Mouse (Mus musculus): ENCODE measurements around the gene Slco3a1. TPM values are rescaled to one million over a fixed set of nuclear protein-coding genes. Genes with fewer than 3 reads are reported as not detected.

Gene Slco3a1
- polyA plus RNA-seq, 1 experiment from 2014 or later = 10.4 TPM

- WGBS = 63% methylated on average over 2 of the region's 2 CpGs
Observed at GRCm38 (mm10) chr7:74451047-74451446, 103.5 kb downstream of the Slco3a1 start.

GRCm38 (mm10) chr7:74449802-74450201 lies 104.8 kb downstream of the Slco3a1 start:
- H3K4me3 ChIP-seq (ENCODE audit: low read depth, low read length) = no peak overlapping the region

More at GRCm38 (mm10) chr7:74451047-74451446, 103.5 kb downstream of the Slco3a1 start:
- no peak overlapping the region for H3K27ac ChIP-seq (ENCODE audit: low read depth, low read length)
- ATAC-seq (ENCODE audit: low FRiP score) (no peak), DNase-seq (ENCODE audit: low spot score) (no peak)
- no peak overlapping the region for H3K4me3 ChIP-seq (ENCODE audit: low read depth, low read length)
- H3K9me3 ChIP-seq (ENCODE audit: control insufficient read depth, low read length) = no peaks in the 10 kb centered on the region
- H3K27me3 ChIP-seq (ENCODE audit: control insufficient read depth, insufficient read depth, low read length) = no peaks in the 10 kb centered on the region
- H3K36me3 ChIP-seq (ENCODE audit: control insufficient read depth, insufficient read depth, low read length) = no peaks in the 10 kb centered on the region
- H3K9ac ChIP-seq (ENCODE audit: low read depth, low read length) = no peak overlapping the region
- no peak overlapping the region for H3K4me2 ChIP-seq (replicated peaks; ENCODE audit: low read depth, low read length)
- H3K4me1 ChIP-seq (replicated peaks; ENCODE audit: control insufficient read depth, insufficient read depth, low read length) = no peaks in the 10 kb centered on the region

GRCm38 (mm10) chr7:74447781-74448180 lies 106.8 kb downstream of the Slco3a1 start:
- no peak for ATAC-seq (ENCODE audit: low FRiP score)
- no peaks in the 10 kb centered on the region for H3K9me3 ChIP-seq (ENCODE audit: control insufficient read depth, low read length)
- H3K36me3 ChIP-seq (ENCODE audit: control insufficient read depth, insufficient read depth, low read length) = no peaks in the 10 kb centered on the region
- peak; percentile 46 for DNase-seq (ENCODE audit: low spot score)
- 0% methylated on average over 2 of the region's 2 CpGs for WGBS
- no peak overlapping the region for H3K4me3 ChIP-seq (ENCODE audit: low read depth, low read length)
- H3K9ac ChIP-seq (ENCODE audit: low read depth, low read length) = no peak overlapping the region
- H3K4me2 ChIP-seq (replicated peaks; ENCODE audit: low read depth, low read length) = no peak overlapping the region
- H3K27me3 ChIP-seq (ENCODE audit: control insufficient read depth, insufficient read depth, low read length) = no peaks in the 10 kb centered on the region
- no peaks in the 10 kb centered on the region for H3K4me1 ChIP-seq (replicated peaks; ENCODE audit: control insufficient read depth, insufficient read depth, low read length)
- H3K27ac ChIP-seq (ENCODE audit: low read depth, low read length) = no peak overlapping the region

More at GRCm38 (mm10) chr7:74449802-74450201, 104.8 kb downstream of the Slco3a1 start:
- Histone ChIP-seq H3K27me3 (ENCODE audit: control insufficient read depth, insufficient read depth, low read length) (no peaks in the 10 kb centered on the region), H3K27ac (ENCODE audit: low read depth, low read length) (no peak overlapping the region), H3K4me2 (replicated peaks; ENCODE audit: low read depth, low read length) (no peak overlapping the region), H3K9ac (ENCODE audit: low read depth, low read length) (no peak overlapping the region), H3K36me3 (ENCODE audit: control insufficient read depth, insufficient read depth, low read length) (no peaks in the 10 kb centered on the region), H3K9me3 (ENCODE audit: control insufficient read depth, low read length) (no peaks in the 10 kb centered on the region), H3K4me1 (replicated peaks; ENCODE audit: control insufficient read depth, insufficient read depth, low read length) (no peaks in the 10 kb centered on the region)
- WGBS = 100% methylated on average over 1 of the region's 1 CpGs
- ATAC-seq (ENCODE audit: low FRiP score) (no peak), DNase-seq (ENCODE audit: low spot score) (no peak)

GRCm38 (mm10) chr7:74445148-74445547 lies 109.4 kb downstream of the Slco3a1 start:
- H3K27me3 ChIP-seq (ENCODE audit: control insufficient read depth, insufficient read depth, low read length) = no peaks in the 10 kb centered on the region
- H3K9ac ChIP-seq (ENCODE audit: low read depth, low read length) = no peak overlapping the region
- WGBS = 88% methylated on average over 5 of the region's 5 CpGs
- H3K36me3 ChIP-seq (ENCODE audit: control insufficient read depth, insufficient read depth, low read length) = no peaks in the 10 kb centered on the region
- H3K4me3 ChIP-seq (ENCODE audit: low read depth, low read length) = no peak overlapping the region
- H3K4me1 ChIP-seq (replicated peaks; ENCODE audit: control insufficient read depth, insufficient read depth, low read length) = no peaks in the 10 kb centered on the region
- ATAC-seq (ENCODE audit: low FRiP score) (no peak), DNase-seq (ENCODE audit: low spot score) (no peak)
- H3K9me3 ChIP-seq (ENCODE audit: control insufficient read depth, low read length) = no peaks in the 10 kb centered on the region
- H3K4me2 ChIP-seq (replicated peaks; ENCODE audit: low read depth, low read length) = no peak overlapping the region
- H3K27ac ChIP-seq (ENCODE audit: low read depth, low read length) = no peak overlapping the region

- Histone ChIP-seq H3K4me1 (replicated peaks; ENCODE audit: control insufficient read depth, insufficient read depth, low read length) (no peaks in the 10 kb centered on the region), H3K27me3 (ENCODE audit: control insufficient read depth, insufficient read depth, low read length) (no peaks in the 10 kb centered on the region), H3K27ac (ENCODE audit: low read depth, low read length) (no peak overlapping the region), H3K9ac (ENCODE audit: low read depth, low read length) (no peak overlapping the region), H3K36me3 (ENCODE audit: control insufficient read depth, insufficient read depth, low read length) (no peaks in the 10 kb centered on the region), H3K4me2 (replicated peaks; ENCODE audit: low read depth, low read length) (no peak overlapping the region), H3K9me3 (ENCODE audit: control insufficient read depth, low read length) (no peaks in the 10 kb centered on the region), H3K4me3 (ENCODE audit: low read depth, low read length) (no peak overlapping the region)
- 95% methylated on average over 5 of the region's 5 CpGs for WGBS
- ATAC-seq (ENCODE audit: low FRiP score) (no peak), DNase-seq (ENCODE audit: low spot score) (no peak)
Observed at GRCm38 (mm10) chr7:74442380-74442779, 112.2 kb downstream of the Slco3a1 start.

GRCm38 (mm10) chr7:74437534-74437933 lies 117.0 kb downstream of the Slco3a1 start:
- Histone ChIP-seq H3K27ac (ENCODE audit: low read depth, low read length) (no peak overlapping the region), H3K4me2 (replicated peaks; ENCODE audit: low read depth, low read length) (no peak overlapping the region), H3K27me3 (ENCODE audit: control insufficient read depth, insufficient read depth, low read length) (no peaks in the 10 kb centered on the region), H3K9ac (ENCODE audit: low read depth, low read length) (no peak overlapping the region), H3K9me3 (ENCODE audit: control insufficient read depth, low read length) (no peaks in the 10 kb centered on the region), H3K36me3 (ENCODE audit: control insufficient read depth, insufficient read depth, low read length) (no peaks in the 10 kb centered on the region), H3K4me3 (ENCODE audit: low read depth, low read length) (no peak overlapping the region), H3K4me1 (replicated peaks; ENCODE audit: control insufficient read depth, insufficient read depth, low read length) (no peaks in the 10 kb centered on the region)
- ATAC-seq (ENCODE audit: low FRiP score) (no peak), DNase-seq (ENCODE audit: low spot score) (no peak)
- WGBS = 48% methylated on average over 1 of the region's 1 CpGs

- Histone ChIP-seq H3K36me3 (ENCODE audit: control insufficient read depth, insufficient read depth, low read length) (no peaks in the 10 kb centered on the region), H3K27me3 (ENCODE audit: control insufficient read depth, insufficient read depth, low read length) (no peaks in the 10 kb centered on the region), H3K4me2 (replicated peaks; ENCODE audit: low read depth, low read length) (no peak overlapping the region), H3K9me3 (ENCODE audit: control insufficient read depth, low read length) (no peaks in the 10 kb centered on the region), H3K4me1 (replicated peaks; ENCODE audit: control insufficient read depth, insufficient read depth, low read length) (no peaks in the 10 kb centered on the region), H3K4me3 (ENCODE audit: low read depth, low read length) (no peak overlapping the region), H3K9ac (ENCODE audit: low read depth, low read length) (no peak overlapping the region), H3K27ac (ENCODE audit: low read depth, low read length) (no peak overlapping the region)
- no peak for DNase-seq (ENCODE audit: low spot score)
- no peak for ATAC-seq (ENCODE audit: low FRiP score)
- WGBS = 95% methylated on average over 2 of the region's 2 CpGs
Observed at GRCm38 (mm10) chr7:74436642-74437041, 117.9 kb downstream of the Slco3a1 start.

- H3K27me3 ChIP-seq (ENCODE audit: control insufficient read depth, insufficient read depth, low read length) = no peaks in the 10 kb centered on the region
- ATAC-seq (ENCODE audit: low FRiP score) = no peak
Observed at GRCm38 (mm10) chr7:74432950-74433349, 121.6 kb downstream of the Slco3a1 start.

GRCm38 (mm10) chr7:74429252-74429651 lies 125.3 kb downstream of the Slco3a1 start:
- no peak overlapping the region for H3K9ac ChIP-seq (ENCODE audit: low read depth, low read length)
- H3K9me3 ChIP-seq (ENCODE audit: control insufficient read depth, low read length) = no peaks in the 10 kb centered on the region
- H3K4me2 ChIP-seq (replicated peaks; ENCODE audit: low read depth, low read length) = no peak overlapping the region
- no peaks in the 10 kb centered on the region for H3K36me3 ChIP-seq (ENCODE audit: control insufficient read depth, insufficient read depth, low read length)
- ATAC-seq (ENCODE audit: low FRiP score) (no peak), DNase-seq (ENCODE audit: low spot score) (no peak)
- H3K4me3 ChIP-seq (ENCODE audit: low read depth, low read length) = no peak overlapping the region
- no peaks in the 10 kb centered on the region for H3K27me3 ChIP-seq (ENCODE audit: control insufficient read depth, insufficient read depth, low read length)
- 86% methylated on average over 3 of the region's 3 CpGs for WGBS
- H3K27ac ChIP-seq (ENCODE audit: low read depth, low read length) = no peak overlapping the region
- H3K4me1 ChIP-seq (replicated peaks; ENCODE audit: control insufficient read depth, insufficient read depth, low read length) = no peaks in the 10 kb centered on the region

More at GRCm38 (mm10) chr7:74432950-74433349, 121.6 kb downstream of the Slco3a1 start:
- Histone ChIP-seq H3K4me2 (replicated peaks; ENCODE audit: low read depth, low read length) (no peak overlapping the region), H3K9ac (ENCODE audit: low read depth, low read length) (no peak overlapping the region), H3K27ac (ENCODE audit: low read depth, low read length) (no peak overlapping the region), H3K36me3 (ENCODE audit: control insufficient read depth, insufficient read depth, low read length) (no peaks in the 10 kb centered on the region), H3K9me3 (ENCODE audit: control insufficient read depth, low read length) (no peaks in the 10 kb centered on the region), H3K4me1 (replicated peaks; ENCODE audit: control insufficient read depth, insufficient read depth, low read length) (no peaks in the 10 kb centered on the region), H3K4me3 (ENCODE audit: low read depth, low read length) (no peak overlapping the region)
- 87% methylated on average over 2 of the region's 2 CpGs for WGBS
- DNase-seq (ENCODE audit: low spot score) = no peak

Data from hindbrain, embryonic 11.5 days (tissue).